Mouse (Mus musculus) limb, embryonic 10.5 days (tissue): ENCODE results near the gene Abr. TPM values are rescaled to one million over a fixed set of nuclear protein-coding genes. Genes with fewer than 3 reads are reported as not detected.

Experiments
- DNase-seq: peaks from one replicate; pipeline ENCODE4 v3.0.0-alpha.2; 2017; ENCODE audit warnings: low spot score
- H3K27ac ChIP-seq: fragments of 300-500 bp; sonication (generic); 2 replicates; pipeline ENCODE4 v1.5.1; 2016; ENCODE audit warnings: mild to moderate bottlenecking
- H3K27me3 ChIP-seq: fragments of 300-500 bp; sonication (generic); 2 replicates; pipeline ENCODE4 v1.6.1; 2016; ENCODE audit warnings: low read depth, mild to moderate bottlenecking; ENCODE audit not compliant: poor library complexity, severe bottlenecking
- H3K36me3 ChIP-seq: fragments of 300-500 bp; sonication (generic); 2 replicates; pipeline ENCODE4 v1.6.1; 2016; ENCODE audit warnings: mild to moderate bottlenecking, moderate library complexity
- H3K4me1 ChIP-seq: fragments of 300-500 bp; sonication (generic); 2 replicates; pipeline ENCODE4 v1.6.1; 2016
- H3K4me3 ChIP-seq: fragments of 300-500 bp; sonication (generic); 2 replicates; pipeline ENCODE4 v1.5.1; 2016; ENCODE audit warnings: mild to moderate bottlenecking, moderate library complexity
- H3K9me3 ChIP-seq: fragments of 300-500 bp; sonication (generic); replicated peaks from 2 replicates; pipeline ENCODE4 v1.6.1; 2016; ENCODE audit warnings: mild to moderate bottlenecking
- WGBS: fragments of 180-500 bp; shearing (Covaris S2); methylation state at CpG from one replicate; pipeline ENCODE4 v1.1.7; 2016; 5-methylcytosine and 5-hydroxymethylcytosine counted together
- polyA plus RNA-seq: library from polyadenylated mRNA; unstranded; fragments of >200 nt; fragmentation: Nextera tagmentation; extraction: Ambion mirVana; gene quantifications from 2 replicates; pipeline ENCODE4 v1.2.1, GENCODE M21; 2016

Gene Abr
- polyA plus RNA-seq, 1 experiment from 2014 or later = 53.7 TPM

GRCm38 (mm10) chr11:76439666-76440065 is 182.4 kb downstream of the Abr start:
- Histone ChIP-seq H3K9me3 (no peaks in the 10 kb centered on the region), H3K27me3 (no peaks in the 10 kb centered on the region), H3K36me3 (peaks cover 57% of the 10 kb centered on the region), H3K4me3 (no peak overlapping the region), H3K27ac (peak overlapping the region; percentile 38), H3K4me1 (peaks cover 81% of the 10 kb centered on the region)
- WGBS = 48% methylated on average over 3 of the region's 3 CpGs
- no peak for DNase-seq

GRCm38 (mm10) chr11:76436864-76437437 is 185.2 kb downstream of the Abr start:
- 6% methylated on average over 28 of the region's 28 CpGs for WGBS
- H3K27ac ChIP-seq = peak overlapping the region; percentile 88
- no peaks in the 10 kb centered on the region for H3K9me3 ChIP-seq
- peak overlapping the region; percentile 55 for H3K4me3 ChIP-seq
- DNase-seq = peak; percentile 80
- H3K4me1 ChIP-seq = peaks cover 79% of the 10 kb centered on the region
- H3K27me3 ChIP-seq = no peaks in the 10 kb centered on the region
- peaks cover 58% of the 10 kb centered on the region for H3K36me3 ChIP-seq

DNA sequence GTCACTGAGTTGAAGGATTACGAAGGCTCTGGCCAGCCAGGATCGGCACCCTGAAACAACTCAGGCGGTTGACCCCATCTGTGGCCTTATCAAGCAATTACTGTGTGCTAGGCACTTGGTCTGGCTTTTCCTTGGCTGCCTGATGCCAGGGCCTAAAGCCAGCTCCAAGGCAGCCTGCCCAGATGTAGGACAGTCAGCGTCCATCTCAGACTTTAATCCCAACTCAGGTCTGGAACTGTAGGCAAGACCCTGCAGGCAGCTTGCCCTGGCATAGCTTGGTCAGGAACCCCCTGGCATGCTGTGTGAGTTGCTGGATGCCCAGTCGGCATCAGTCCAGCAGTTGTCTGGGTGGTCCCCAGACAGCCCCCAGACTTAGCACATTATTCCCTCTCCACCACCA is 186.1 kb downstream of the Abr start:
- H3K27ac ChIP-seq = peak overlapping the region; percentile 88
- no peaks in the 10 kb centered on the region for H3K9me3 ChIP-seq
- peaks cover 80% of the 10 kb centered on the region for H3K4me1 ChIP-seq
- 78% methylated on average over 5 of the region's 5 CpGs for WGBS
- H3K4me3 ChIP-seq = 0 out of 2 replicates have a peak overlapping the region, but pooled peaks have one; percentile 55
- no peak for DNase-seq
- peaks cover 52% of the 10 kb centered on the region for H3K36me3 ChIP-seq
- no peaks in the 10 kb centered on the region for H3K27me3 ChIP-seq

DNA sequence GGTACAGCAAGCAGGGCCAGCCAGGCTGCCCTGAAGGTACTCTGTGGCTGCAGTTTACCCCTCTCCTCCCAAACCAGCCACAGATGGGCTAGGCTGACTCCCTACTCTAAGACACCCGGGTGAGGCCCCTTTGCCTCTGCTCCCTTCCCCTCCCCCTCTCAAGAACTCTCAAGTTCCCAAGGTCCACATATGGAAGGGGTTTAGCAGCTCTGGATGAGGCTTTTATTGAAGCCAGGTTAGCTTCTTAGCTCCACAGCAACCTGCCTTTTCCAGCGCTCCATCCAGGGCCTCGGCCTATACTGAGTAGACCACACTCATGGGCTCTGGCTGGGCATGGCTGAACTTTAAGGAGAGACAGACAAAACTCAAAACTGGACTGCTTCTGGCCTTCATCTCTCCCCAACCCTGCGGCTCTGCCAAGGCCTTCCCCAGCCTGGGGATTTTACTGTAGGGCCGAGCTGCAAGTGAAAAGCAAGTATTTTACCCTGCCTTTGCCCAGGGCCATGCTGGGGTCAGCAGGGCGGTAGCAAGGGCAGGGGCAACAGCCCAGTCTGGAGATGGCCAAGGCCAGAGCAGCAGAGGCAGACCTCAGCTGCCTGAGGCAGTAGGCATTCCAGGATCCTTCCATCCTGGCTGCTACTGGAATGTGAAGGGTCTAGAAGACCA is 192.0 kb downstream of the Abr start:
- Histone ChIP-seq H3K27ac (peak overlapping the region; percentile 93), H3K4me3 (peak overlapping the region; percentile 32), H3K9me3 (no peaks in the 10 kb centered on the region), H3K27me3 (no peaks in the 10 kb centered on the region), H3K4me1 (peaks cover 63% of the 10 kb centered on the region), H3K36me3 (peaks cover 33% of the 10 kb centered on the region)
- DNase-seq = peak; percentile 73
- WGBS = 26% methylated on average over 6 of the region's 6 CpGs

GRCm38 (mm10) chr11:76429556-76429955 is 192.6 kb downstream of the Abr start:
- 43% methylated on average over 7 of the region's 7 CpGs for WGBS
- no peak for DNase-seq
- Histone ChIP-seq H3K9me3 (no peaks in the 10 kb centered on the region), H3K4me3 (peak overlapping the region; percentile 32), H3K4me1 (peaks cover 57% of the 10 kb centered on the region), H3K36me3 (peaks cover 39% of the 10 kb centered on the region), H3K27me3 (no peaks in the 10 kb centered on the region), H3K27ac (peak overlapping the region; percentile 93)

DNA sequence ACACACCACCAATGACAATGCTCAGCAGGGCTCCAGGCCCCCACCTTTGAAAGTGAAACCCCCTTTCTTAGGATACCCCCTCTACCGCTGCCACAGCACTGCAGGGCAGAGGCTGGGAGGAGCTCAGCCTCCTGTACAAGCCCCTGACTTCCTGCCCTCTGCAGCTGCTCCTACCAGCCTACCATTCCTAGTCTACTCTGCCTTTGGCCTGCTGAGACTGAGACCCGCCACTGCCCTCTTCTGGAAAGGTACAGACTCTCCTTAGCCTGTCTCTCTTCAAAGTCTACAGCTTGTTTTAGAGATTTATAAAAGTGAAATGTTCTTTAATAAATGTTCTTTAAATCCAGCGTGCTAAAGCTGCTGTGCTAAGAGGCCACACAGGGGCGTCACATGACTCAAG is 193.1 kb downstream of the Abr start:
- peak; percentile 48 for DNase-seq
- H3K36me3 ChIP-seq = peaks cover 41% of the 10 kb centered on the region
- H3K4me3 ChIP-seq = no peak overlapping the region
- WGBS = 57% methylated on average over 4 of the region's 4 CpGs
- H3K9me3 ChIP-seq = no peaks in the 10 kb centered on the region
- peak overlapping the region; percentile 93 for H3K27ac ChIP-seq
- H3K4me1 ChIP-seq = peaks cover 52% of the 10 kb centered on the region
- H3K27me3 ChIP-seq = no peaks in the 10 kb centered on the region

DNA sequence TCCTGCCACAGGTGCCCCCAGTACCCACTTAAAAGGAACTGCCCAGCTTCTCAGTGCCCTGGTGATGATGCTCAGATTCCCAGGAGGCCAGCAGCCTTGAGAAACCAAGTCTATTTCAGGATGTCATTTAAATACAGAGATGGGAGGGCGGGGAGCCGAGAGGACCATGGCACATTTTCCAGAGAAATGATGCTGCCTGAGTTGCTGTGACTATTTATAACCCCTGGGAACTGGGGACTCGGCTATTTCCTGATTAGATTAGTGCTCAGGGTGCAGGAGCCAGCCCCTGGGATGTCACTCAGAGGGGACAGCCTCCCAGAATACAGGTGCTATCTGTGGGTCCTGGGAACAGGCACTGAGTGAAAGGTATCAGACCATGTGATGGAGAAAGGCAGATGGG is 194.3 kb downstream of the Abr start:
- Histone ChIP-seq H3K9me3 (no peaks in the 10 kb centered on the region), H3K36me3 (peaks cover 42% of the 10 kb centered on the region), H3K4me3 (no peak overlapping the region), H3K4me1 (peaks cover 51% of the 10 kb centered on the region), H3K27me3 (no peaks in the 10 kb centered on the region), H3K27ac (no peak overlapping the region)
- WGBS = 78% methylated on average over 3 of the region's 3 CpGs
- DNase-seq = no peak

DNA sequence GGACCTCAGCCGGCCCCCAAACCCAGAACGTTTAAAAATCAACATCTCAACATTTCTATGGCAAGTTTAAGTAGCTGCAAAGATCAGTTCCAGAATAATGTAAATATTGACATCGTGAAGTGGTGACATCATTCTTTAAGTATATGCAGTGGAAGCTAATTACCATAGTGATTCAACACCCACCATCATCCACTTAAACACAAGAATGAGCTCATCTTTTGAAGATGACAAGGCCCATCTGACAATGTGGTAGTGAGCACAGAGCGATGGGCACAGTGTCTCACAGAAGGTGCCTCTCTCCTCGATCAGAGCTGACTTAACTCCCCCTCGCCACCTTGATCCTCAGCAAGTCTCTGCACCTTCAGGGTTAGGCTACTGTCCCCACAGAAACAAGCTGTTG is 196.4 kb downstream of the Abr start:
- 89% methylated on average over 6 of the region's 6 CpGs for WGBS
- no peaks in the 10 kb centered on the region for H3K27me3 ChIP-seq
- peaks cover 34% of the 10 kb centered on the region for H3K4me1 ChIP-seq
- no peaks in the 10 kb centered on the region for H3K9me3 ChIP-seq
- no peak overlapping the region for H3K4me3 ChIP-seq
- no peak for DNase-seq
- no peak overlapping the region for H3K27ac ChIP-seq
- peaks cover 51% of the 10 kb centered on the region for H3K36me3 ChIP-seq

GRCm38 (mm10) chr11:76420896-76421295 is 201.2 kb downstream of the Abr start:
- H3K9me3 ChIP-seq = no peaks in the 10 kb centered on the region
- H3K27me3 ChIP-seq = no peaks in the 10 kb centered on the region
- no peak overlapping the region for H3K27ac ChIP-seq
- DNase-seq = no peak
- peaks cover 98% of the 10 kb centered on the region for H3K36me3 ChIP-seq
- no peak overlapping the region for H3K4me3 ChIP-seq
- WGBS = 72% methylated on average over 4 of the region's 4 CpGs
- peaks cover 33% of the 10 kb centered on the region for H3K4me1 ChIP-seq

GRCm38 (mm10) chr11:76419179-76419578 is 202.9 kb downstream of the Abr start:
- no peak overlapping the region for H3K4me3 ChIP-seq
- WGBS = 60% methylated on average over 4 of the region's 4 CpGs
- H3K27ac ChIP-seq = no peak overlapping the region
- H3K36me3 ChIP-seq = peaks cover 99% of the 10 kb centered on the region
- peaks cover 41% of the 10 kb centered on the region for H3K4me1 ChIP-seq
- DNase-seq = no peak
- no peaks in the 10 kb centered on the region for H3K9me3 ChIP-seq
- no peaks in the 10 kb centered on the region for H3K27me3 ChIP-seq

- Histone ChIP-seq H3K27me3 (no peaks in the 10 kb centered on the region), H3K4me3 (no peak overlapping the region), H3K27ac (no peak overlapping the region), H3K36me3 (peaks cover 99% of the 10 kb centered on the region), H3K9me3 (no peaks in the 10 kb centered on the region), H3K4me1 (peaks cover 49% of the 10 kb centered on the region)
- 91% methylated on average over 8 of the region's 8 CpGs for WGBS
- DNase-seq = no peak
Measured at GRCm38 (mm10) chr11:76418423-76418822, 203.7 kb downstream of the Abr start.

DNA sequence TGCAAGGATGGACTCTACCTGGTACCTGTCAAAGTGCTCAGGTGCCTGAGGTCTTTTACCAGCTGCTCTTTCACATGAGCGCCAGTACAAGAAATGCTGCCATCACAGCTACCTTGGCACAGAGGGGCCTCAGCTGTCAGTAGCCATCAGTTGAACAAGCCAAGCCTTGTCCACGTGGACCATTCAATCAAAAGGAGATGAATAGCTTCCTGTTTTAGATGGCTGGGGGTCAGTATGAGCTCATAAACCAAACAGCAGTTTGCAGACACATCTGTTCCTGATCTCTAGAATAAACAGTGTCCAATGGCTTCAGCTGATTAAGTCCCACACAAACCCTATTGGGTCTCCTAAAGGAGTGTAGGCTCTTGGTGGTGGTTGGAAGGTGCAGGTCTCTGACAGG is 206.1 kb downstream of the Abr start:
- WGBS = 39% methylated on average over 2 of the region's 2 CpGs
- peaks cover 97% of the 10 kb centered on the region for H3K36me3 ChIP-seq
- no peak for DNase-seq
- H3K9me3 ChIP-seq = no peaks in the 10 kb centered on the region
- H3K27me3 ChIP-seq = no peaks in the 10 kb centered on the region
- H3K4me1 ChIP-seq = peaks cover 51% of the 10 kb centered on the region
- no peak overlapping the region; the same call in 1 of the 2 replicates for H3K27ac ChIP-seq
- H3K4me3 ChIP-seq = no peak overlapping the region

- WGBS = 92% methylated on average over 4 of the region's 4 CpGs
- H3K36me3 ChIP-seq = peaks cover 92% of the 10 kb centered on the region
- no peak overlapping the region for H3K27ac ChIP-seq
Measured at GRCm38 (mm10) chr11:76415001-76415400, 207.1 kb downstream of the Abr start.

More at GRCm38 (mm10) chr11:76415001-76415400, 207.1 kb downstream of the Abr start:
- H3K27me3 ChIP-seq = no peaks in the 10 kb centered on the region
- peaks cover 51% of the 10 kb centered on the region for H3K4me1 ChIP-seq
- H3K4me3 ChIP-seq = no peak overlapping the region
- no peaks in the 10 kb centered on the region for H3K9me3 ChIP-seq
- DNase-seq = no peak
